Mouse (Mus musculus) forebrain, embryonic 14.5 days (tissue): ENCODE data around the gene Tmem72. TPM values are rescaled to one million over a fixed set of nuclear protein-coding genes. Genes with fewer than 3 reads are reported as not detected.

ENCODE experiments used
- ATAC-seq: fragments of 200-750 bp; cut with Nextera tagmentation; 2 replicates; pipeline ENCODE4 v1.8.0; 2017; ENCODE audit warnings: mild to moderate bottlenecking, moderate library complexity
- DNase-seq: peaks from one replicate; pipeline ENCODE4 v3.0.0-alpha.2; 2015; ENCODE audit warnings: low spot score
- H3K27ac ChIP-seq: fragments of 300-500 bp; sonication (generic); 2 replicates; pipeline ENCODE4 v1.5.1; 2014; ENCODE audit warnings: low read depth, mild to moderate bottlenecking, control low read depth, low read length, moderate library complexity
- H3K27me3 ChIP-seq: fragments of 300-500 bp; sonication (generic); replicated peaks from 2 replicates; pipeline ENCODE4 v1.6.1; 2014; ENCODE audit warnings: low read length, control low read depth, mixed read lengths; ENCODE audit not compliant: control insufficient read depth, insufficient read depth
- H3K36me3 ChIP-seq: fragments of 300-500 bp; sonication (generic); 2 replicates; pipeline ENCODE4 v1.6.1; 2014; ENCODE audit warnings: low read length, control low read depth; ENCODE audit not compliant: control insufficient read depth, insufficient read depth
- H3K4me1 ChIP-seq: fragments of 300-500 bp; sonication (generic); 2 replicates; pipeline ENCODE4 v1.6.1; 2014; ENCODE audit warnings: antibody characterized with exemption, low read length, control low read depth; ENCODE audit not compliant: control insufficient read depth, insufficient read depth
- H3K4me2 ChIP-seq: fragments of 300-500 bp; sonication (generic); 2 replicates; pipeline ENCODE4 v1.6.1; 2014; ENCODE audit warnings: mild to moderate bottlenecking, control low read depth, low read length
- H3K4me3 ChIP-seq: fragments of 300-500 bp; sonication (generic); 2 replicates; pipeline ENCODE4 v1.5.1; 2014; ENCODE audit warnings: low read depth, low read length, control low read depth
- H3K9ac ChIP-seq: fragments of 300-500 bp; sonication (generic); 2 replicates; pipeline ENCODE4 v1.6.1; 2014; ENCODE audit warnings: mild to moderate bottlenecking, low read length, control low read depth, moderate library complexity
- H3K9me3 ChIP-seq: fragments of 300-500 bp; sonication (generic); replicated peaks from 2 replicates; pipeline ENCODE4 v1.6.1; 2016; ENCODE audit warnings: low read length, control low read depth, mixed read lengths; ENCODE audit not compliant: control insufficient read depth
- WGBS: fragments of 180-500 bp; shearing (Covaris S2); extraction: QIAGEN DNeasy Blood & Tissue Kit; methylation state at CpG from one replicate; pipeline ENCODE4 v1.1.7; 2014; 5-methylcytosine and 5-hydroxymethylcytosine counted together
- polyA plus RNA-seq: library from polyadenylated mRNA; unstranded; fragments of >200 nt; fragmentation: Nextera tagmentation; extraction: Ambion mirVana; gene quantifications from 2 replicates; pipeline ENCODE4 v1.2.1, GENCODE M21; 2014

The Tmem72 gene
- polyA plus RNA-seq = 0.80 and 0.83 TPM in 2 replicates

DNA sequence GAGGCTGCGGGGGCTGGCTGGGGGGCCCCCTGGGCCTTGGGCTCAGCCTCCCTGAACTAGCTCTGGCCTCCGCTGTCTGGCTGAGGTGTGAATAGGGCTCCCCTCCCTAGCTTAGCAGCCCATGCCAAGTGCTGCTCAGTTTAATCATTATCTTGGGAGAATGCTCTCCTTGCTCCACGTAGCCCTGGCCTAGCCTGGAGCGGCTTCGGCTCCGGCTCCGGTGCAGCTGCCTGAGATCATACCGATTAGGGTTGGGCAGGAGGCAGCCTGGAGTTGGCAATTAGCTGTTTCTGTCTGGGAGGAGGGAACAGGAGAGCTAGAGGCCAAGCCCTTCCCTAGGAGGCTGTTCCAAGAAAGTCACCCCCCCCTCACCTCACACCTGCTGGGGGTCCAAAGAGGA lies at the start of gene Tmem72:
Tmem72 (minus strand) TSS at position 248 of the 400 bp plus-strand sequence.
- no peak for ATAC-seq
- no peaks in the 10 kb centered on the region for H3K36me3 ChIP-seq
- no peak within 1 kb of the TSS for H3K4me2 ChIP-seq
- 70% methylated on average over 8 of the region's 8 CpGs for WGBS
- no peak for DNase-seq
- H3K4me3 ChIP-seq = no peak within 1 kb of the TSS
- H3K9ac ChIP-seq = no peak within 1 kb of the TSS
- H3K4me1 ChIP-seq = no peaks in the 10 kb centered on the region
- no peak within 1 kb of the TSS for H3K27ac ChIP-seq
- H3K27me3 ChIP-seq = no peaks in the 10 kb centered on the region
- H3K9me3 ChIP-seq = no peaks in the 10 kb centered on the region

DNA sequence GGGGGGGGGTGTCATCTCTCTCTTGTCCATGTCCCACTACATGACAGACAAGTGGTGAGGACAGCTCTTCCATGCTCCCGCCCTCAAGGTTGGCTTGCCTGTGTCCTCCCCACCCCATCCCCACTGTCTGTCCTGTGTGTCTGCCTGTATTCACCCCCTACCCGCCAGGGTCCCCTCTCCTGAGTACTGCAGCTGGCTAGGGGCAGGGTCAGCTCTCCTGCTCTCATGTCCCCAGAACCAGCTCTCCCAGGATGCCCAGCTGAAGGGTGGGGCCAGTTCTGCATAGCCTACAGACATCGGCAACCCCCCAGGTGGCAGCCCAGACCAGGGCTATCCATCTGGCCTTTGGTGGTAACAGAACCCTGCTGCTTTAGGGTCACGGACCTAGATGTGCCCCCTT lies 47.8 kb upstream of the Tmem72 start:
- H3K36me3 ChIP-seq = no peaks in the 10 kb centered on the region
- no peak overlapping the region for H3K9ac ChIP-seq
- ATAC-seq (no peak), DNase-seq (no peak)
- no peak overlapping the region for H3K4me2 ChIP-seq
- H3K27ac ChIP-seq = no peak overlapping the region
- H3K4me1 ChIP-seq = no peaks in the 10 kb centered on the region
- H3K9me3 ChIP-seq = no peaks in the 10 kb centered on the region
- no peak overlapping the region for H3K4me3 ChIP-seq
- no peaks in the 10 kb centered on the region for H3K27me3 ChIP-seq
- 88% methylated on average over 4 of the region's 4 CpGs for WGBS

DNA sequence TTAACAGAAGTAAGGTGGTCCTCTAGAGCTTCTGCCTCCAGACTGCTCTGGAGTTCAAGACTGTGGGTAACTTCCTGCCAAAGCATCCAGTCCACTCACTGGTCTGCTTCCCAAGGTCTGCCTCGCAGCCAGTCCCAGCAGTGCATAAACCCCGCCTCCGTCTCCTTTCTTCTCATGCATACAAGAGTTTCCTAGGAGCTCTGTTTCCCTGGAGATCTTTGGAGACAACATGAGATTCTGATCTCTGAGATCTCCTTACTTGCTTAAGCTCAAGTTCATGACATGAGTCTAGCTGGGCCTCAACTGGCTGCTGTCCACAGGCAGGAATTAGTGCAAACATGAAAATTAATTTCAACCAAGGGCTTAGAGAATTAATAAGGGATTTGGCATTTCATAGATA lies 45.6 kb upstream of the Tmem72 start:
- Histone ChIP-seq H3K9ac (no peak overlapping the region), H3K27ac (no peak overlapping the region), H3K4me2 (no peak overlapping the region), H3K27me3 (no peaks in the 10 kb centered on the region), H3K36me3 (no peaks in the 10 kb centered on the region), H3K4me1 (no peaks in the 10 kb centered on the region), H3K9me3 (no peaks in the 10 kb centered on the region; the same call in 1 of the 2 replicates), H3K4me3 (no peak overlapping the region)
- no peak for ATAC-seq
- peak; percentile 22 for DNase-seq
- WGBS = 36% methylated on average over 3 of the region's 3 CpGs

DNA sequence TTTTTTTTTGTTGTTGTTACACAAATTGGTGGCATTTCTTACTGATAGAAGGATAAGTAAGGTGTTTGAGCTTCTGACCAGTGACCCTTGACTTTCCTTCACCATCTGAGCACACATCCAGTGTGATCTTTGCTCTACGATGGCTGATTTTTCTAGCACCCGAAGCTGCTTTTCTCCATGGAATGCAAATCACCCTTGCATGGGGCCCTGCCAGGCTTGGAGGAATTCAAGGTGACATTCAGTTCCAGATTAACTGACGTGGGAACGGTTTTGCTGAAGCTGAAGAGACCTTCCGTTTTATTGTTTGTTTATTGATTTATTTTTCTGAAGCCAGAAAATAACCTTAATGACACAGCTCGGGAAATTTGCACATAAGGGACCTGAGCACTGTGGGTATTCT lies 43.5 kb upstream of the Tmem72 start:
- H3K9me3 ChIP-seq = no peaks in the 10 kb centered on the region; the same call in 1 of the 2 replicates
- no peak overlapping the region for H3K9ac ChIP-seq
- no peak overlapping the region for H3K4me2 ChIP-seq
- H3K4me3 ChIP-seq = no peak overlapping the region
- H3K27ac ChIP-seq = no peak overlapping the region
- DNase-seq (no peak), ATAC-seq (no peak)
- H3K4me1 ChIP-seq = no peaks in the 10 kb centered on the region
- H3K36me3 ChIP-seq = no peaks in the 10 kb centered on the region
- no peaks in the 10 kb centered on the region for H3K27me3 ChIP-seq
- 82% methylated on average over 6 of the region's 6 CpGs for WGBS

DNA sequence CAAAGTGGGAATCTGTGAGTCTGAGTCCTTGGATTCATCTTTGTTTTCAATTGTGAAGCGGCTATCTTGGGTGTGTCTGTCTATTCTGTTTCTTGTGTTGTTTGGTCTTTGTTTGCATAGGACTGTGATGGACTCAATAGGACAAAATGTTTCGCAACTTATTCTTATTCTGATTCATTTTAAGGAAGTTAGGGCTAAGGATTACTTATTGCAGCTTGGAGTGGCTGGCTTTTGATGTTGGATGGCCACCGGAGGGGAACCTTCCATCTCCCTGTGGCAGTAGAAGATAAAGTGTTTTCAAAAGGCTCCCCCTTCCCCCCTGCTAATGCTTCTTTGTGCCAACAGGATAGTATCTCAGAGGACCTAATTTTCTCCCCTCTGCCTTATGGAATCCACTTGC lies 39.7 kb upstream of the Tmem72 start:
- 82% methylated on average over 3 of the region's 3 CpGs for WGBS

DNA sequence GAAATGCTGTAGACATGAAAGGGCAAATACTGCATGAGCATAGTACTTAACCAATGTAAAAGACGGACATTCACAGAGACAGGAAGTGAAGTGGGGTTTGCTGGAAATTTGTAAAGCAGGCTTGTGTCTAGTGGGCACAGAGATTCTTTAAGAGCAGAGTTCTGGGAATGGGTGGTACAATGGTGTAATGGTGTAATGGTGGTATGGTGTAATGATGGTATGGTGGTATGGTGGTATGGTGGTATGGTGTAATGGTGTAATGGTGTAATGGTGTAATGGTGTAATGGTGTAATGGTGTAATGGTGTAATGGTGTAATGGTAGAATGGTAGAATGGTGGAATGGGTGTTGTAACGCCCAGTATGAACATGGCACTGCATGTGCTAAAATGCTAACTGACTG lies 21.3 kb upstream of the Tmem72 start:
- Histone ChIP-seq H3K4me1 (no peaks in the 10 kb centered on the region), H3K36me3 (no peaks in the 10 kb centered on the region), H3K27me3 (no peaks in the 10 kb centered on the region), H3K9me3 (no peaks in the 10 kb centered on the region), H3K27ac (no peak overlapping the region), H3K9ac (no peak overlapping the region), H3K4me2 (no peak overlapping the region), H3K4me3 (no peak overlapping the region)
- ATAC-seq = no peak
- WGBS = 79% methylated on average over 2 of the region's 2 CpGs
- no peak for DNase-seq

More for the DNA sequence above, 39.7 kb upstream of the Tmem72 start:
- Histone ChIP-seq H3K4me3 (no peak overlapping the region), H3K9ac (no peak overlapping the region), H3K4me1 (no peaks in the 10 kb centered on the region), H3K9me3 (no peaks in the 10 kb centered on the region; the same call in 1 of the 2 replicates), H3K4me2 (no peak overlapping the region), H3K36me3 (no peaks in the 10 kb centered on the region), H3K27ac (no peak overlapping the region), H3K27me3 (no peaks in the 10 kb centered on the region)
- ATAC-seq (no peak), DNase-seq (no peak)

DNA sequence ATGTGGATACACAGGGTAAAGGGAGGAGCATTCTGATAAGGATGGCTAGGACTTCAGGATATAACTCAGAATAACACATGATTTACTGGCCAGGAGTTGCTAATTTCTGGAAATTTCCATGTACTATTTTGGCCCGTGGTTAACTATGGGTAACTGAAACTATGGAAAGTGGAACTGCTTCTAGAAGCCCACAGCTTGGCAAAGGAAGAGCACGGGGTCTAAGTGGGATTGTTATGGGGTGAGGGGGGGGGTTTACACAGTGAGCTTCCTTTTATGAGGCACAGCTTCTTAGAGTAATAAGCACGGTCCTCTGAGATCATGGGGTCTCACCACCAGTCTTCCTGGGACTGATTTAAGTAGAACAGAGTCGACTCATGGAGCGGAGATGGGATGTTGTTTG lies 18.6 kb upstream of the Tmem72 start:
- no peaks in the 10 kb centered on the region for H3K36me3 ChIP-seq
- H3K9ac ChIP-seq = no peak overlapping the region
- H3K27ac ChIP-seq = no peak overlapping the region
- H3K4me1 ChIP-seq = no peaks in the 10 kb centered on the region
- DNase-seq (no peak), ATAC-seq (no peak)
- no peak overlapping the region for H3K4me2 ChIP-seq
- no peak overlapping the region for H3K4me3 ChIP-seq
- H3K9me3 ChIP-seq = no peaks in the 10 kb centered on the region
- WGBS = 99% methylated on average over 5 of the region's 5 CpGs
- no peaks in the 10 kb centered on the region for H3K27me3 ChIP-seq

DNA sequence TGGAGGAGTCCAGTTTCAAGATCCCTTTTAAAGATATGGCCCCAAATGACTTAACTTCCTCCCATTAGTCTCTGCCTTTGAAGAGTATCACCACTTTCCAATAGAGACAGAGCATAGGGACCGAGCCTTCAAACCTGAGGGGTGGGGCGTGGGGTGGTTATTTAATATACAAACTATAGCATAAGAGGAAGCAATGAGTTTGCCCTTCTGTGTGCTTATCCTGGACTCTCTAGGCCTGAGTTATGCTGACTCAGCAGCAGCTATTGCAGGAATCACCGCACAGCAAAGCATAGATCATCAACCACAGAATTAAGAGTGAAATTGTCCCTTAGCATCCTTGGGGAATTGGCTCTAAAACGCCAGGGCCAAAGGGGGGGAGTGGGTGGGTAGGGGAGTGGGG lies 16.9 kb upstream of the Tmem72 start:
- Histone ChIP-seq H3K9ac (no peak overlapping the region), H3K4me1 (no peaks in the 10 kb centered on the region), H3K27me3 (no peaks in the 10 kb centered on the region), H3K27ac (no peak overlapping the region), H3K4me3 (no peak overlapping the region), H3K4me2 (no peak overlapping the region), H3K36me3 (no peaks in the 10 kb centered on the region), H3K9me3 (no peaks in the 10 kb centered on the region)
- ATAC-seq (no peak), DNase-seq (no peak)
- WGBS = 85% methylated on average over 4 of the region's 4 CpGs

DNA sequence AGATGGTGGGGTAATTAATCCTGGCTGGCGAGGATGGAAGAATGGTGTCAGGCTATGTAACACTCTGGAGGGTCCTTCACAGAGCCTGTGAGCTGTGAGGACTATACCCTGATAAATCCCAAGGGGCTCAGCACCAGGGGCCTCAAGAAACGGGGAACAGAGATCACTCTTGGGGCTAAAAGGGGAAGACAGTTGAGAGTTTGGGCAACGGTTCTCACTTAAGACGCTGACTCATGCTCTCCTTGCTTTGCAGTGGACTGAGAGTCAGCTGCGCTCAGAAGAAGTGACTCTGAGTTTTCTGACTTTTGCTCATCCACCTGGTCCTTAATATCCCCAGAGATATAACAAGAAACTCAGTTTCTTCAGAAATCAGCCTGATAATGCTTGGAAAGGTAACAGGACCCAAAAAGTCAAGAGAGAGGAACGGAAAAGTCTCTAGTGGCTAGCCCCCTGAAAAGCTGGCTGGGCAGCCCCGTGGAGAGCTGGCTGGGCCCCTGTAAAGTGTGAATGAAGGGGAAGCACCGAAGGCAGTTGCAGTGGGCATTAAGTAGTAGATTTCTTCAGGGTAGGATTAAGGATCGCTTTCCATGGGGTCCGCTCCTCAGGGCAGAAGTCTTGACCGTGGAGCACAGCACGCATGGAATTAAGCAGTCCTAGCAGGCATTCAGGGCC lies 7.9 kb upstream of the Tmem72 start:
- no peak for DNase-seq
- Histone ChIP-seq H3K4me3 (no peak overlapping the region), H3K27me3 (no peaks in the 10 kb centered on the region), H3K9ac (no peak overlapping the region), H3K9me3 (no peaks in the 10 kb centered on the region), H3K36me3 (no peaks in the 10 kb centered on the region), H3K27ac (no peak overlapping the region), H3K4me2 (no peak overlapping the region), H3K4me1 (no peaks in the 10 kb centered on the region)
- no peak for ATAC-seq
- 78% methylated on average over 12 of the region's 12 CpGs for WGBS
